Mouse (Mus musculus) kidney, adult 2 months (tissue): ENCODE measurements around the gene Olfr401.

Experiments
- CTCF ChIP-seq: fragments of 200-500 bp; conservative IDR thresholded peaks from 2 replicates; pipeline ENCODE4 v1.5.1; 2011; ENCODE audit warnings: low read depth, mild to moderate bottlenecking, control low read depth, low read length, moderate library complexity, mixed read lengths; ENCODE audit not compliant: insufficient read depth, insufficient read length
- POLR2A ChIP-seq: fragments of 200-500 bp; IDR thresholded peaks from one replicate; pipeline ENCODE4 v1.6.1; 2011; ENCODE audit warnings: low read depth, low read length, control low read depth

- TF ChIP-seq CTCF (no peak), POLR2A (no peak)
These were observed 8.4 kb upstream of the Olfr401 start for GRCm38 (mm10) chr11:74105066-74105465.
